Mouse (Mus musculus): Measurements from ENCODE around the gene Cpm.

DNA sequence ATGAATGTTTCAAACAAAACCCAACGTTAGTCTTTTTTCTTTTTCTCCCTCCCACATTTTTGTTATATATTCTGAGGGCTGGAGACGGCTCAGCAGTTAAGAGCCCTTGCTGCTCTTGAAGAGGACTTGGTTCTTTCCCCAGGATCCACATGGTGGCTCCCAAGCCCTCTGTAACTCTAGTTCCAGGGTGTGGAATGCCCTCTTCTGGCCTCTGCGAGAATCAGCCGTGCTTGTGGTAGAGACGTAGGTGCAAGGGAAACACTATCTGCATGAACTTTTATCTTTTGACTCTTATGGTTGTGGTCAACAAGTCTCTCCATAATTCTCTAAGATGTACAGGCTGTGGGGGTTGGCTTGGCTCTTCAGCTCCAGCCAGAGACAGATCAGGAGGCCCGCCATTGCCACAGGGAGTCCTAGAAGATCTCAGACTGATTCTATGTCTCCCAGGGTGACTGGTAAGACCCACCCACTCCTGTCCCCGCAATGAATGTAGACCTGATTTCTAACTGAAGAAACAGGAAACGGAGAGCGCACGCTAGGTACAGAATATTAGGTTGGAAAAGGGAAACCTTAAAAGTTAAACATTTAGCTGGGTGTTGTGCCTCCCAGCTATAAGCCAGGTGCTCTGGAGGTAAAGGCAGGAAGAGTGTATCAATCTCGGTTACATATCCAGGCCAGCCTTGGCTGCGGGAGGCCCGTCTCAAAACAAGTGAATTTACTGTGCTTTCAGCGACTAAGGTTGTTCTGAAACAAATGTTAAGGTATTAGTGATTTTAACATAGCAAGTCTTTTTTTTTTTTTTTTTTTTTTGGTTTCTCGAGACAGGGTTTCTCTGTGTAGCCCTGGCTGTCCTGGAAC is 102.2 kb downstream of the Cpm start:
- TF ChIP-seq CTCF (IDR thresholded peaks at IDR 0.05), result peak; percentile 85
- no peak for TF ChIP-seq POLR2A (IDR thresholded peaks at IDR 0.05; ENCODE audit: insufficient read depth, low read depth, low read length)

Measured in heart, adult 2 months (tissue).